Mouse (Mus musculus) heart, adult 8-10 months (tissue): ENCODE results near the gene Nrk. TPM values are rescaled to one million over a fixed set of nuclear protein-coding genes. Genes with fewer than 3 reads are reported as not detected.

Source experiments
- DNase-seq: peaks from one replicate; pipeline ENCODE4 v3.0.0; 2022; ENCODE audit warnings: low spot score
- total RNA-seq, 4 experiments: library from RNA; stranded (reverse); gene quantifications; 2 replicates each; pipeline ENCODE4 v1.2.4; 2022

Nrk gene
- total RNA-seq, result under 1 TPM; 0.31 to 0.60 (median 0.56) TPM

DNA sequence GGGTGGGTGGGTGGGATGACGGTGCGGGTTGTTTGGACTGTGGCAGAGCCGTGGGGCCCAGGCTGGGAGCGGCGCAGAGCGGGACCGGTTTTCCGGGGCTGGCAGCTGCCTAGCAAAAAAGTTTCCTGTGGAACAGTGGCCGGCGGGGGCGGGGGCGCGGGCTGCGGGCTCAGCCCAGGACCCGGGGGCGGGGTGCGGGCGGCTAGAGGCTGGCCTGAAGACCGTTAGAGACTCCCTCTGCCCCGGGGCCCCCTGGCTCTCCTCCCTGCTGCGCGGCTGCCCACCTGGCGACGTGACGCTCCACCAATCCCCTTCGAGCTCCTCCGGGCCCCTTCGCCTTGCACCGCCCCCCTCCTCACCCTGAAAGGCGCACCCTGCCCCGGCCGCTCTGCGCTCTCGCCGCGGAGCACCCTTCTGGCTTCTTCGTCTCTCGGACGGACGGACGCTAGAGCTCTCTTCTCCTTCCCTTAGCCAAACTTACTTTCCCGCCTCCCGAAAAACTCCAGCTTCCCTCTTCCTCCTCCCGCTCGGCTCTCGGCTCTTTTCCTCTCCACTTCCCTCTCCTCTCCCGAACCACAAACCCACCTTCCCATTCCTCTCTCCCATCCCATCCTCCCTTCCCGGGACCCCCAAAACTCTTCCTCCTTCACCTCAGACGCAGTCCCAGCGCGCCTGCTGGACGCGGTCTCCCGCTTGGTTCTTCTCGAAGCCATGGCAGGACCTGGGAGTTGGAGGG, at the start of gene Nrk:
Gene Nrk, plus strand, starts transcription at position 390 of the 736 bp plus-strand sequence.
- DNase-seq, result no peak

GRCm38 (mm10) chrX:138913366-138913765, 864 bp upstream of the Nrk start:
- no peak for DNase-seq

DNA sequence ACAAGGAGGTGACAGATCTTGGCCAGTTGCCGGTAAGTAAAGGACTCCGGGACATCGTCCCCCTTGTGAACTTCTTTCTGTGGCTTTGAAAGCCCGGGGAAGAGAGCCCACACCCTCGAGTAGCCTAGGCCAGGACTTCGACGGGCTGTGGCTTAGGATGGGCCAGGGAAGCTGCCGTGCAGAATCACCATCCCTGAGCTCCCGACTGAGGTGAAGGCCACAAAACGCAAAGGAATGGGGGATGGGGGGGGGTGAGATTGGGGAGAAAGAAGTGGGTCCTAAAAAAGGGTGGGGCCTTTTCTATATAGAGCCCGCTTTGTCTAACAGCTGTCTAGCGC, 516 bp downstream of the Nrk start:
- DNase-seq, result no peak

GRCm38 (mm10) chrX:138919030-138919429, 4.8 kb downstream of the Nrk start:
- no peak for DNase-seq

- no peak for DNase-seq
These were observed 29.7 kb downstream of the Nrk start for GRCm38 (mm10) chrX:138943905-138944304.

GRCm38 (mm10) chrX:138960713-138961112, 46.5 kb downstream of the Nrk start:
- no peak for DNase-seq

GRCm38 (mm10) chrX:138978501-138978900, 64.3 kb downstream of the Nrk start:
- DNase-seq, result no peak

DNA sequence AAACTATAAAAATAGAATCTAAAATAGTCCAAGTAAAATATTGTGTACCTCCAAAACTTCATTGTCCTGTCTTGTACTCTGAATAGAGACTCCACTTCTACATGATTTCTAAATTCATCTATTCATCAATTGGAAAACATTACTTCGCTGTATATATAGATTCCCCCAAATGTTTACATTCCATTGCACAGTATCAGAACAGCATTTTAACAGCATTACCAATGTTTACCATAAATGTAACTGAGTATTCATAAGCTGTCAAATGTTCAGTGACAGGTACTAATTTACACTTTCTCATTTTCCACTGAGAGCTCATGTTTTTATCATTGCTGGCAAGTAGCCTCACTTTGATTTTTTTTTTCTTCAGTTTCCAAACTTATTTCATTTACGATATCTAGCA, 65.0 kb downstream of the Nrk start:
- no peak for DNase-seq

GRCm38 (mm10) chrX:139014524-139014923, 100.3 kb downstream of the Nrk start:
- DNase-seq, result no peak

GRCm38 (mm10) chrX:139016540-139016939, 102.3 kb downstream of the Nrk start:
- no peak for DNase-seq

GRCm38 (mm10) chrX:139026532-139027097, 112.4 kb downstream of the Nrk start:
- DNase-seq, result no peak

DNA sequence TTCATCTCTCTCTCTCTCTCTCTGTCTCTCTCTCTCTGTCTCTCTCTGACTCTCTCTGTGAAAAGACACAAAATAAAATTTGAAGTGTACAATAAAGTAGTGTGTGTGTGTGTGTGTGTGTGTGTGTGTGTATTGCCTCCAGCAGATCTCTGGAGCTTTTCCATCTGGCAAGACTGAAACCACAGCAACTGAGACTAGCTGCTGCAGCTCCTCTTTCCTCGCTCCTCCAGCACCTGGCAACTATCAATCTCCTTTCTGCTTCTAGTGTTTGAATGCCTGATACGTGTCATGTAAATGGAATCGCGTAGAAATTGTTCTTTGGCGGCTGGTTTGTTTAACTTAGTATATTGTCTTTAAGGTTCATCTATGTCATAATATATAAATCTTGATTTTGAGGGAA, 113.1 kb downstream of the Nrk start:
- DNase-seq, result no peak

DNA sequence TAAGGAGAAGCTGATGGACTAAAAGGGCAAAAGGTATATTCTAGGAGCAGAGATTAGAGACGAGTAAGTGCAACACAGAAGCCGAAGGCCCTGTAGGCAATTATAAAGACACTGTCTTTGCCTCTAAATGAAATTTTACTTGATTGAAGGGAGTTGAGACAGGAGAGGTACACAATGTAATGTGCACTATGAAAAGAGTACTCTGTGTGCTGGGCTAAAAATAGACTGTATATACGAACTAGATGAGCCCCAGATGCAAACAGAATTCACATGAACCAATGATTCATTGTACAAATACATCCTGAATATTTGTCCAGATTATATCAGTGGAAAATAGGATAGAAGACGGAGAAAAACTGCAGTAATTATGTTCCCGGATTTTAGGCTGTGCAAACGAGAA, 113.7 kb downstream of the Nrk start:
- DNase-seq, result no peak

DNA sequence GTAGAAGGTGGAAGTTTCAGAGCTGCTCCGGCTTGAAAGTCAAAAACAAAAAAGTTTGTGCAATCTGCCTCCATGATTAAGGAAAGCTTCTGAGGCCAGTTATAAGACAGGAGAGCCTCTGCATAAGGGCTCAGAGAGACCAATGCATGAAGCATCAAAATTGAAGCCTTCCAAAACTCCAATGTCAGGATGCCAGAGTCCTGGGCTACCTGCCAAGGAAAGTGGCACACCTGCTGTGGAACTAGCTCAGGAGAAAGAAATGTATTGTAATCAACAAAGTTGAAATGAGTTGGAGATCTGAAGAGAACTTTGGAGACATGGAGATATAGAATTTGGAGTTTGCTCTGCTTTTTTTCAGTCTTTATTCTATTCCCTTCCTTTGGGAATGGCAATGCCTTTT, 123.4 kb downstream of the Nrk start:
- DNase-seq, result no peak

GRCm38 (mm10) chrX:139039314-139039713, 125.1 kb downstream of the Nrk start:
- no peak for DNase-seq

GRCm38 (mm10) chrX:139041148-139041547, 126.9 kb downstream of the Nrk start:
- DNase-seq, result no peak

- no peak for DNase-seq
These were observed 137.7 kb downstream of the Nrk start for GRCm38 (mm10) chrX:139051976-139052375.

GRCm38 (mm10) chrX:139053149-139053548, 138.9 kb downstream of the Nrk start:
- no peak for DNase-seq

Other genes with a start within 250 kb of the Nrk start
- not detected for gene Serpina7, start 170.8 kb downstream of the Nrk start, total RNA-seq
- gene 4930513O06Rik, start 171.8 kb downstream of the Nrk start, total RNA-seq, result not detected